Mouse (Mus musculus) embryo, embryonic 10 days (tissue): ENCODE results near the gene Mrtfa.
A peak's percentile ranks its signal among the peaks of the same experiment; 100 is the strongest.

Source experiments
- DNase-seq: peaks from one replicate; pipeline ENCODE4 v3.0.0-alpha.2; 2015; ENCODE audit warnings: low spot score

Mrtfa gene

GRCm38 (mm10) chr15:81197197-81197596 is 6.6 kb upstream of the Mrtfa start:
- no peak for DNase-seq

- DNase-seq, result no peak
Measured at GRCm38 (mm10) chr15:81195447-81195846, 4.9 kb upstream of the Mrtfa start.

- DNase-seq, result no peak
Measured at GRCm38 (mm10) chr15:81194791-81195190, 4.2 kb upstream of the Mrtfa start.

GRCm38 (mm10) chr15:81192858-81193257 is 2.3 kb upstream of the Mrtfa start:
- DNase-seq, result no peak

GRCm38 (mm10) chr15:81192316-81192715 is 1.8 kb upstream of the Mrtfa start:
- no peak for DNase-seq

GRCm38 (mm10) chr15:81191303-81191702 is 746 bp upstream of the Mrtfa start:
- DNase-seq, result no peak

GRCm38 (mm10) chr15:81190011-81190629 is 437 bp downstream of the Mrtfa start:
- DNase-seq, result peak; percentile 53

GRCm38 (mm10) chr15:81189061-81189460 is 1.5 kb downstream of the Mrtfa start:
- no peak for DNase-seq

- DNase-seq, result no peak
Measured at GRCm38 (mm10) chr15:81184913-81185312, 5.6 kb downstream of the Mrtfa start.

GRCm38 (mm10) chr15:81181233-81181632 is 9.3 kb downstream of the Mrtfa start:
- DNase-seq, result no peak

GRCm38 (mm10) chr15:81179523-81179922 is 11.0 kb downstream of the Mrtfa start:
- DNase-seq, result no peak

- no peak for DNase-seq
Measured at GRCm38 (mm10) chr15:81178703-81179102, 11.9 kb downstream of the Mrtfa start.

GRCm38 (mm10) chr15:81177860-81178259 is 12.7 kb downstream of the Mrtfa start:
- DNase-seq, result no peak

GRCm38 (mm10) chr15:81175633-81176032 is 14.9 kb downstream of the Mrtfa start:
- no peak for DNase-seq

- no peak for DNase-seq
Measured at GRCm38 (mm10) chr15:81172259-81172658, 18.3 kb downstream of the Mrtfa start.

- no peak for DNase-seq
Measured at GRCm38 (mm10) chr15:81168735-81169134, 21.8 kb downstream of the Mrtfa start.

- no peak for DNase-seq
Measured at GRCm38 (mm10) chr15:81167831-81168230, 22.7 kb downstream of the Mrtfa start.

- DNase-seq, result no peak
Measured at GRCm38 (mm10) chr15:81166291-81166690, 24.3 kb downstream of the Mrtfa start.

- no peak for DNase-seq
Measured at GRCm38 (mm10) chr15:81164560-81165310, 25.8 kb downstream of the Mrtfa start.

- DNase-seq, result no peak
Measured at GRCm38 (mm10) chr15:81161571-81161970, 29.0 kb downstream of the Mrtfa start.

- no peak for DNase-seq
Measured at GRCm38 (mm10) chr15:81160677-81161076, 29.9 kb downstream of the Mrtfa start.

GRCm38 (mm10) chr15:81159212-81159611 is 31.3 kb downstream of the Mrtfa start:
- no peak for DNase-seq

GRCm38 (mm10) chr15:81158517-81159120 is 31.9 kb downstream of the Mrtfa start:
- no peak for DNase-seq
